Mouse (Mus musculus) ES-Bruce4 (cell line): Measurements from ENCODE around the gene 4930404N11Rik. TPM values are rescaled to one million over a fixed set of nuclear protein-coding genes. Genes with fewer than 3 reads are reported as not detected.

Source experiments
- H3K27ac ChIP-seq: 2 replicates; pipeline ENCODE4 v1.5.1; 2012; ENCODE audit warnings: low read length, inconsistent platforms; ENCODE audit not compliant: insufficient read depth
- H3K27me3 ChIP-seq: 2 replicates; pipeline ENCODE4 v1.6.1; 2012; ENCODE audit warnings: mild to moderate bottlenecking, low read length, inconsistent platforms; ENCODE audit not compliant: control insufficient read depth, poor library complexity, insufficient read depth, severe bottlenecking
- H3K36me3 ChIP-seq: 2 replicates; pipeline ENCODE4 v1.6.1; 2012; ENCODE audit warnings: inconsistent platforms, mild to moderate bottlenecking, low read length, moderate library complexity; ENCODE audit not compliant: control insufficient read depth, poor library complexity, insufficient read depth, severe bottlenecking
- H3K4me1 ChIP-seq: one replicate; pipeline ENCODE4 v1.8.1; 2011; ENCODE audit warnings: low read length; ENCODE audit not compliant: control insufficient read depth, insufficient read depth
- H3K4me3 ChIP-seq: 2 replicates; pipeline ENCODE4 v1.5.1; 2011; ENCODE audit warnings: low read depth, mild to moderate bottlenecking, low read length
- H3K9ac ChIP-seq: 2 replicates; pipeline ENCODE4 v1.6.1; 2012; ENCODE audit warnings: low read depth, mild to moderate bottlenecking, inconsistent platforms; ENCODE audit not compliant: poor library complexity, severe bottlenecking
- H3K9me3 ChIP-seq: replicated peaks from 2 replicates; pipeline ENCODE4 v1.6.1; 2012; ENCODE audit warnings: mild to moderate bottlenecking, low read length, inconsistent platforms; ENCODE audit not compliant: control insufficient read depth, poor library complexity, insufficient read depth, severe bottlenecking
- CTCF ChIP-seq: IDR thresholded peaks from one replicate; pipeline ENCODE4 v1.8.1; 2011; ENCODE audit warnings: low read depth, low read length
- EP300 ChIP-seq: IDR thresholded peaks from 2 replicates; pipeline ENCODE4 v1.6.1; 2011; ENCODE audit warnings: low read depth, low read length; ENCODE audit not compliant: insufficient read depth
- POLR2A ChIP-seq: IDR thresholded peaks from one replicate; pipeline ENCODE4 v1.8.1; 2011; ENCODE audit warnings: low read length; ENCODE audit not compliant: insufficient read depth
- polyA plus RNA-seq: library from polyadenylated mRNA; stranded (reverse); fragments of >200 nt; gene quantifications from 2 replicates; pipeline ENCODE4 v1.2.4, GENCODE M21; 2011; ENCODE audit warnings: low read depth; ENCODE audit not compliant: missing spikeins, insufficient read depth, insufficient read length

4930404N11Rik gene
- polyA plus RNA-seq, 1 experiment, result not detected

- Histone ChIP-seq H3K36me3 (no peaks in the 10 kb centered on the region), H3K4me1 (peaks cover 6% of the 10 kb centered on the region), H3K4me3 (no peak overlapping the region), H3K9me3 (no peaks in the 10 kb centered on the region), H3K27me3 (no peaks in the 10 kb centered on the region), H3K9ac (no peak overlapping the region), H3K27ac (no peak overlapping the region)
- TF ChIP-seq CTCF (no peak), POLR2A (no peak), EP300 (no peak)
These were observed 33.7 kb upstream of the 4930404N11Rik start for GRCm38 (mm10) chr10:81399296-81399695.

GRCm38 (mm10) chr10:81396749-81397148 lies 31.1 kb upstream of the 4930404N11Rik start:
- Histone ChIP-seq H3K9me3 (no peaks in the 10 kb centered on the region), H3K36me3 (no peaks in the 10 kb centered on the region), H3K4me3 (no peak overlapping the region), H3K27me3 (no peaks in the 10 kb centered on the region), H3K9ac (no peak overlapping the region), H3K4me1 (peaks cover 3% of the 10 kb centered on the region), H3K27ac (no peak overlapping the region)
- TF ChIP-seq EP300 (no peak), POLR2A (no peak), CTCF (no peak)

GRCm38 (mm10) chr10:81395865-81396264 lies 30.2 kb upstream of the 4930404N11Rik start:
- no peak overlapping the region for H3K27ac ChIP-seq
- no peak overlapping the region for H3K4me3 ChIP-seq
- TF ChIP-seq CTCF, result no peak
- TF ChIP-seq EP300, result no peak
- no peak for TF ChIP-seq POLR2A
- no peaks in the 10 kb centered on the region for H3K36me3 ChIP-seq
- no peaks in the 10 kb centered on the region for H3K9me3 ChIP-seq
- H3K9ac ChIP-seq, result no peak overlapping the region
- no peaks in the 10 kb centered on the region for H3K27me3 ChIP-seq
- peaks cover 3% of the 10 kb centered on the region for H3K4me1 ChIP-seq

- Histone ChIP-seq H3K9ac (no peak overlapping the region), H3K27me3 (no peaks in the 10 kb centered on the region), H3K4me1 (peaks cover 3% of the 10 kb centered on the region), H3K4me3 (no peak overlapping the region), H3K27ac (no peak overlapping the region), H3K9me3 (no peaks in the 10 kb centered on the region), H3K36me3 (no peaks in the 10 kb centered on the region)
- TF ChIP-seq POLR2A, result no peak
- peak; percentile 95 for TF ChIP-seq CTCF
These were observed 29.5 kb upstream of the 4930404N11Rik start for GRCm38 (mm10) chr10:81395127-81395526.

- peaks cover 3% of the 10 kb centered on the region for H3K4me1 ChIP-seq
- H3K27me3 ChIP-seq, result no peaks in the 10 kb centered on the region
- H3K36me3 ChIP-seq, result no peaks in the 10 kb centered on the region
- no peak overlapping the region for H3K27ac ChIP-seq
- no peaks in the 10 kb centered on the region for H3K9me3 ChIP-seq
- no peak overlapping the region for H3K9ac ChIP-seq
- TF ChIP-seq CTCF (no peak), EP300 (no peak), POLR2A (no peak)
- peak overlapping the region; percentile 18; the same call in 1 of the 2 replicates for H3K4me3 ChIP-seq
These were observed 27.9 kb upstream of the 4930404N11Rik start for GRCm38 (mm10) chr10:81393456-81394063.

- Histone ChIP-seq H3K27me3 (no peaks in the 10 kb centered on the region), H3K9me3 (no peaks in the 10 kb centered on the region), H3K9ac (no peak within 1 kb of the TSS), H3K4me3 (peak within 1 kb of the TSS; percentile 18; the same call in 1 of the 2 replicates), H3K4me1 (peaks cover 3% of the 10 kb centered on the region), H3K27ac (no peak within 1 kb of the TSS), H3K36me3 (no peaks in the 10 kb centered on the region; the same call in 1 of the 2 replicates)
- TF ChIP-seq POLR2A, result no peak
- no peak for TF ChIP-seq CTCF
- TF ChIP-seq EP300, result no peak
These were observed 27.2 kb upstream of the 4930404N11Rik start, which contains the start of gene Smim24 for GRCm38 (mm10) chr10:81392781-81393185. Gene Smim24, plus strand, starts transcription at chr10:81393051.
